Mouse (Mus musculus) kidney, adult 2 months (tissue): ENCODE data around the gene Nrm. TPM values are rescaled to one million over a fixed set of nuclear protein-coding genes. Genes with fewer than 3 reads are reported as not detected.
A peak's percentile ranks its signal among the peaks of the same experiment; 100 is the strongest.
"Not testable (repeated sequence)": the region's sequence is repeated elsewhere in the genome, so short reads cannot be mapped to it uniquely, and the experiment has no call there.

Source experiments
- DNase-seq: peaks from one replicate; pipeline ENCODE4 v3.0.0; 2021
- H3K27ac ChIP-seq: fragments of 200-500 bp; 2 replicates; pipeline ENCODE4 v1.5.1; 2012; ENCODE audit warnings: low read depth, low read length, control low read depth, inconsistent platforms; ENCODE audit not compliant: insufficient read depth
- H3K27me3 ChIP-seq: fragments of 200-500 bp; replicated peaks from 2 replicates; pipeline ENCODE4 v1.6.1; 2012; ENCODE audit warnings: mild to moderate bottlenecking, moderate library complexity, low read length, inconsistent platforms; ENCODE audit not compliant: control insufficient read depth, insufficient read depth
- H3K36me3 ChIP-seq: fragments of 200-500 bp; 2 replicates; pipeline ENCODE4 v1.6.1; 2012; ENCODE audit warnings: mild to moderate bottlenecking, moderate library complexity, low read length, inconsistent platforms; ENCODE audit not compliant: control insufficient read depth, insufficient read depth
- H3K4me1 ChIP-seq: fragments of 200-500 bp; 2 replicates; pipeline ENCODE4 v1.6.1; 2011; ENCODE audit warnings: low read length; ENCODE audit not compliant: control insufficient read depth, insufficient read depth
- H3K4me3 ChIP-seq: fragments of 200-500 bp; 2 replicates; pipeline ENCODE4 v1.5.1; 2011; ENCODE audit warnings: mild to moderate bottlenecking, low read depth, low read length, control low read depth; ENCODE audit not compliant: insufficient read depth
- CTCF ChIP-seq: fragments of 200-500 bp; conservative IDR thresholded peaks from 2 replicates; pipeline ENCODE4 v1.5.1; 2011; ENCODE audit warnings: low read depth, mild to moderate bottlenecking, control low read depth, low read length, moderate library complexity, mixed read lengths; ENCODE audit not compliant: insufficient read depth, insufficient read length
- POLR2A ChIP-seq: fragments of 200-500 bp; IDR thresholded peaks from one replicate; pipeline ENCODE4 v1.6.1; 2011; ENCODE audit warnings: low read depth, low read length, control low read depth
- whole genome bisulfite sequencing: fragments of 180-500 bp; shearing (Covaris S2); methylation state at CpG from one replicate; pipeline ENCODE4 v1.1.7; 2018; 5-methylcytosine and 5-hydroxymethylcytosine counted together
- polyA plus RNA-seq: library from polyadenylated mRNA; depleted of rRNA; stranded (reverse); fragments of >200 nt; gene quantifications from 2 replicates; pipeline ENCODE4 v1.2.3, GENCODE M21; 2012

Nrm gene
- polyA plus RNA-seq, 1 experiment, result 6.3 TPM

DNA sequence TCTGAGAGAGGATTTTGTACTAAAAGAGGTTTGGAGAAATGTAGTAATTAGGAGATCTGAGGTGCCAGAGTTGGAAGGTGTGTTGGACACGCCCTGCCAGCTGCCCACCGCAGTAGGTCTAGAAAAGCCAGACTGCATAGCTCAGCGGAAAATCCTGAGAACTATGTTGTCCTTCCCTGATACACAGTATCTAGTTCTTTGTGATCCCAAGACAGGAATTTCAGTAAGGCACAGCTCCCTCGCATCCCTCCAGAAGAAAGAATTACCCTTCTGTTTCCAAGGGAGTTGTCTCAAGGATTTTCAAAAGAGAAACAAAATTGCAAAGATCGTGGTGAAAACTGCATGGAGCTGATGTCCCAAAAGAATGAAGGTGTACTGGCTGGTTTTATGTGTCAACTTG is 22.5 kb upstream of the Nrm start:
- H3K27me3 ChIP-seq, result no peaks in the 10 kb centered on the region
- TF ChIP-seq CTCF (no peak), POLR2A (no peak)
- no peaks in the 10 kb centered on the region for H3K36me3 ChIP-seq
- 0 out of 2 replicates have a peak overlapping the region, but pooled peaks have one; percentile 19 for H3K27ac ChIP-seq
- no peak overlapping the region for H3K4me3 ChIP-seq
- no peak for DNase-seq
- 12% methylated on average over 5 of the region's 5 CpGs for WGBS
- H3K4me1 ChIP-seq, result peaks cover 20% of the 10 kb centered on the region

DNA sequence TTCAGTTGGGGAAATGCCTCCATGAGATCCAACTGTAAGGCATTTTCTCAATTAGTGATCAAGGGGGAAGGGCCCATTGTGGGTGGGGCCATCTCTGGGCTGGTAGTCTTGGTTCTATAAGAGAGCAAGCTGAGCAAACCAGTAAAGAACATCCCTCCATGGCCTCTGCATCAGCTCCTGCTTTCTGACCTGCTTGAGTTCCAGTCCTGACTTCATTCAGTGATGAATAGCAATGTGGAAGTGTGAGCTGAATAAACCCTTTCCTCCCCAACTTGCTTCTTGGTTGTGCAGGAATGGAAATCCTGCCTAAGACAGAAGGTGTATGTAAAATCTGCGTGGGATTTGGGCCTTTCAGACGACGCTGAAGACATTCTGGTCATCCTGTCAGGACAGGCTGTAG is 22.1 kb upstream of the Nrm start:
- not testable (repeated sequence) for H3K4me3 ChIP-seq, H3K36me3 ChIP-seq, H3K27ac ChIP-seq, DNase-seq, H3K27me3 ChIP-seq
- WGBS, result 55% methylated on average over 3 of the region's 3 CpGs
- peaks cover 20% of the 10 kb centered on the region for H3K4me1 ChIP-seq

DNA sequence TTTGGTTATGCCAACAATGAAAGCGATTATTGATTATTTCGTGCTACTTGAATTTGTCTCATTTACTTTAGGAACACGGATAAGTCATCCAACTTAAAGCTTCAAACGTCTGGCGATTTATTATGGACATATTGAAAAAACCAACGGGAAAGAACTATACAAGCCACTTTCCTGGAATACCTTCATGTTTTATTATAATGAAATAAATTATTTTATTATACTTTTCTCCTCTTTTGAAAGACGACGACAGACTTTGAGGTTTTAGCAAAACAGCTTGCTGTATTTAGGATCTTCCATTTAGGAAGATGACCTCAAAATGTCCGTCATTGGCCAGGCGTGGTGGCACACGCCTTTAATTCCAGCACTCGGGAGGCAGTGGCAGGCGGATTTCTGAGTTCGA is 20.6 kb upstream of the Nrm start:
- Histone ChIP-seq H3K27ac (no peak overlapping the region), H3K4me1 (peaks cover 18% of the 10 kb centered on the region), H3K36me3 (no peaks in the 10 kb centered on the region), H3K4me3 (peak overlapping the region; percentile 39; the same call in 1 of the 2 replicates), H3K27me3 (no peaks in the 10 kb centered on the region)
- TF ChIP-seq POLR2A (no peak), CTCF (no peak)
- WGBS, result 53% methylated on average over 14 of the region's 14 CpGs
- DNase-seq, result no peak

DNA sequence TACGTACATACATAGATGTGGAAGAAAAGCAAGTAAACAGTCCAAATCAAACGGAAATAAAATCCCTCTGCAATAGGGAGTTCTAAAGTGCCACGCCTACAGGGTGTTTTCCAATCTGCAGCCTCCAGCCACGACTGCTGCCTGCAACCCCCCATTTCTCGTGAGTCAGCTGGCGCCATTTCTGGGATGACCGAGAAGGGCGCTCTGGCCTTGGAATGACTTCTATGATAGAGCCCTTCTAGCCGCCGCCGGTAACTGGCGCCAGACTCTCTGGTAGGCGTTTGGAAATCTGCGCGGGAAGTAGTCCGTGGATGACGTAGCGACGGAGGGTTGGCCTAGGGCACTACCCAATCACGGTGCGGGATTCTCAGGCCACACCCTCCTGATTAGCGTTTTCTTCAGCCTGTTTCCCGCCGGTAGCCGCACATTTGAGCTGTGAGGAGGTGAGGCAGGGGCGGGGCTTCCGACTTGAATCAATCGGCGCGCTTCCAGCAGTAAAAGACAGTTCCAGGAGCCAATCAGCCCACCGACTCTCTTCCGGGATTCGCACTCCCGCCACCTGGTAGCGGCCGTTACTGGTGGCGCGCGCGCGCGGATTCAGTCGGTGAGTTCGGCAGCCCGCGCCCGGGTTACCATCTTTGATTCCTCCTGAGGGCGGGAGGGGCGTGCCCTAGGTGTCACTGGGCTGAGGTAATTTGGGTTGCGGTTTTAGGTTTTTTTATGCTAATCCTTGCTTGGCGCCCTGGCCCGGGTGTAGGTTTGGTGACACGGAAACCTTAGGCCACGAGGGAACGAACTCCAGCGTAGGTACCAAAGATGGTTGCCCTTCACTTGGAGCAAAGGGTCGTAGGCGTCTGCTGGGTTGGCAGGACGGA is 19.8 kb upstream of the Nrm start, which contains the start of gene Mdc1:
TSS of gene Mdc1 (plus strand) at position 440 of the 875 bp plus-strand sequence.
- Histone ChIP-seq H3K4me3 (peak within 1 kb of the TSS; percentile 61), H3K27me3 (no peaks in the 10 kb centered on the region), H3K36me3 (no peaks in the 10 kb centered on the region), H3K4me1 (peaks cover 11% of the 10 kb centered on the region), H3K27ac (peak within 1 kb of the TSS; percentile 65; the same call in 1 of the 2 replicates)
- peak; percentile 100 for DNase-seq
- TF ChIP-seq POLR2A (peak; percentile 69), CTCF (0 out of 2 replicates have a peak, but pooled peaks have one; percentile 16)
- under 1% methylated on average over 59 of the region's 59 CpGs for WGBS

DNA sequence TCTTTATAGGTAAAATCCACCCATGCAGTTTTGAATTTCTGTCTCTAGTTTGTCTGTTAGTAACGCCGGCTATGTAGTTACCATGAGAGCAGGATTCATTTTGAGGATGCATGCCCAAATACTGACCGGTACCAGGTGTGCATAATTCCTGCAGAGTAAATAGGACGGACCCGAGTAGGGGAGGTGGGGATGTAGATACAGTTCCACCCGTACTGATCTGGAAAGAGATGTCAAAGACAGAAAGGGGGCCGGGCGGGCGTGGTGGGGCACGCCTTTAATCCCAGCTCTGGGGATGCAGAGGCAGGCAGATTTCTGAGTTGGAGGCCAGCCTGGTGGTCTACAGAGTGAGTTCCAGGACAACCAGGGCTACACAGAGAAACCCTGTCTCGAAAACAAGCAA is 19.1 kb upstream of the Nrm start:
- Histone ChIP-seq H3K4me1 (0 out of 2 replicates have a peak, but pooled peaks cover 5% of the 10 kb centered on the region), H3K27ac (no peak overlapping the region; the same call in 1 of the 2 replicates), H3K4me3 (peak overlapping the region; percentile 61), H3K36me3 (no peaks in the 10 kb centered on the region), H3K27me3 (no peaks in the 10 kb centered on the region)
- WGBS, result 11% methylated on average over 11 of the region's 11 CpGs
- DNase-seq, result no peak
- TF ChIP-seq CTCF (no peak), POLR2A (no peak)

DNA sequence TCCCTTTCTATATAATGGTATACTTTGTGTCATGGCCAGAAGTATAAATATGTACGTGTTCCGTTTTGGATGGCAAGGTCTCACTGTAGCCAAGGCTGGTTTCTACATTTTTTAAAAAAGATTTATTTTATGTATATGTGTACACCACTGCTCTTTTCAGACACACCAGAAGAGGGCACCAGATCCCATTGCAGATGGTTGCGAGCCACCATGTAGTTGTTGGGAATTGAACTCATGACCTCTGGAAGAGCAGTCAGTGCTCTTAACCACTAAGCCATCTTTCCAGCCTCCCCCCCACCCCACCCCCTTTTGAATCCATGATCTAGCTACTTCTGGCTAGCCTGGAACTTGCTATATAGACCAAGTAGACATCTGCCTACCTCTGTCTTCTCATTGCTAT is 17.6 kb upstream of the Nrm start:
- 0 out of 2 replicates have a peak, but pooled peaks cover 5% of the 10 kb centered on the region for H3K4me1 ChIP-seq
- H3K4me3 ChIP-seq, result no peak overlapping the region
- H3K36me3 ChIP-seq, result no peaks in the 10 kb centered on the region
- no peaks in the 10 kb centered on the region for H3K27me3 ChIP-seq
- no peak for DNase-seq
- H3K27ac ChIP-seq, result no peak overlapping the region
- TF ChIP-seq POLR2A (no peak), CTCF (peak; percentile 31; the same call in 1 of the 2 replicates)
- 92% methylated on average over 3 of the region's 3 CpGs for WGBS

DNA sequence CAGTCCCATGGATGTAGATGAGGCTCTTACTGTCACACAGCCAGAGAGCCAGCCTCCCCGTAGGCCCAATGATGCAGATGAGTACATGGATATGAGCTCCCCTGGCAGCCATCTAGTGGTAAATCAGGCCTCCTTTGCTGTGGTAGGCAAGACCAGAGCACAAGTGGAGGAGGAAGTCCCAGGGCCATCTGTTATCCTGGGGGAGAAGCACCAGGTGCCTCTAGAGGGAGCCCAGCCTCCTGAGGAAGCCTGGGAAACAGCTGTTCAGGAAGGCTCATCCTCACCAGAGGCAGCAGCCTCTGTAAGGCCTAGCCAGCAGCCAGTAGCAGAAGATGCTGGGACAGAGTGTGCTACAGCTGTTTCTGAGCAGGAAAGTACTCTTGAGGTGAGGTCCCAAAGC is 13.0 kb upstream of the Nrm start:
- no peak; the same call in 1 of the 2 replicates for TF ChIP-seq CTCF
- TF ChIP-seq POLR2A, result no peak
- 56% methylated on average over 1 of the region's 1 CpGs for WGBS
- Histone ChIP-seq H3K36me3 (no peaks in the 10 kb centered on the region), H3K4me3 (no peak overlapping the region), H3K4me1 (no peaks in the 10 kb centered on the region), H3K27ac (no peak overlapping the region), H3K27me3 (no peaks in the 10 kb centered on the region)
- DNase-seq, result peak; percentile 41
